Mouse (Mus musculus) G1E (cell line): Measurements from ENCODE around the gene Terf2ip.

Experiments used
- CTCF ChIP-seq: IDR thresholded peaks from 2 replicates; pipeline ENCODE4 v1.5.1; 2012; ENCODE audit warnings: low read depth, low read length, inconsistent platforms, mixed read lengths
- GATA1 ChIP-seq: IDR thresholded peaks from 2 replicates; pipeline ENCODE4 v1.6.1; 2012; ENCODE audit warnings: borderline replicate concordance, low read length, inconsistent platforms, mixed read lengths
- TAL1 ChIP-seq: conservative IDR thresholded peaks from 2 replicates; pipeline ENCODE4 v1.6.1; 2012; ENCODE audit warnings: low read depth, low read length, inconsistent platforms, mixed read lengths

DNA sequence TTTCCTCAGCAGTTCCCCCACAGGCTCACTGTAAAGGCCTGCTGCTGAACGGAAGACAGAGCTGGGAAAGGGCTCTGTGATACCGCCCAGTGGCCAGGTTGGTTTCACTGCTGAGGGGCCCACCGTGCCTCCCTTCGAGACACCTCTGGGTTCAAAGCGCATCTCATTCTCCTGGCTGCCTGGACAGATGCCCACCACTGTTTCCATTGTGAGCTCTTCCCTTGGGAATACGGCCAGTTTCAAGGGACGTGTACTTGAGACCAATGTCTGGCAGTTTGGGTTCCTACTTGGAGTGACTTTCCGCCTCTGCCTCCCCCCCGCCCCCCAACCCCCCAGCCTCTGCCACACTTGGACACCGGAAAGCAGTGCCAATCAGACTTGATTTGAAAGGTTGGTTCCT, 48.1 kb upstream of the Terf2ip start:
- TF ChIP-seq CTCF: no peak
- TF ChIP-seq GATA1: no peak
- TF ChIP-seq TAL1: no peak
